Mouse (Mus musculus): Measurements from ENCODE around the gene Ehd1.
"Not testable (repeated sequence)": the region's sequence is repeated elsewhere in the genome, so short reads cannot be mapped to it uniquely, and the experiment has no call there.

Ehd1 gene

GRCm38 (mm10) chr19:6304787-6305516 is 28.4 kb downstream of the Ehd1 start:
- peak; percentile 89 to 94 for DNase-seq

GRCm38 (mm10) chr19:6305517-6306115 is 29.1 kb downstream of the Ehd1 start:
- DNase-seq = no peak

GRCm38 (mm10) chr19:6306137-6306551 is 29.6 kb downstream of the Ehd1 start, which contains the start of gene Cdc42bpg:
Gene Cdc42bpg (plus strand): TSS chr19:6306456.
- DNase-seq = peak; percentile 96 to 98

GRCm38 (mm10) chr19:6306586-6306985 is 30.1 kb downstream of the Ehd1 start:
- peak; percentile 80 to 94 for DNase-seq

GRCm38 (mm10) chr19:6307733-6308531 is 31.4 kb downstream of the Ehd1 start:
- no peak for DNase-seq

GRCm38 (mm10) chr19:6310181-6310580 is 33.7 kb downstream of the Ehd1 start:
- DNase-seq = no peak

GRCm38 (mm10) chr19:6311783-6312182 is 35.3 kb downstream of the Ehd1 start:
- DNase-seq = not testable (repeated sequence)

GRCm38 (mm10) chr19:6313796-6314195 is 37.3 kb downstream of the Ehd1 start:
- DNase-seq = no peak

- no peak for DNase-seq
Measured at GRCm38 (mm10) chr19:6314513-6314912, 38.0 kb downstream of the Ehd1 start.

- DNase-seq = no peak
Measured at GRCm38 (mm10) chr19:6315573-6315972, 39.0 kb downstream of the Ehd1 start.

- no peak for DNase-seq
Measured at GRCm38 (mm10) chr19:6318145-6318544, 41.6 kb downstream of the Ehd1 start.

GRCm38 (mm10) chr19:6321358-6321757 is 44.8 kb downstream of the Ehd1 start:
- no peak for DNase-seq

GRCm38 (mm10) chr19:6321786-6322621 is 45.5 kb downstream of the Ehd1 start:
- DNase-seq = no peak

GRCm38 (mm10) chr19:6324751-6325150 is 48.2 kb downstream of the Ehd1 start:
- no peak for DNase-seq

GRCm38 (mm10) chr19:6331178-6331577 is 54.7 kb downstream of the Ehd1 start:
- DNase-seq = no peak

- DNase-seq = peak; percentile 49 to 71
Measured at GRCm38 (mm10) chr19:6331719-6332516, 55.4 kb downstream of the Ehd1 start.

GRCm38 (mm10) chr19:6333761-6334595 is 57.5 kb downstream of the Ehd1 start:
- no peak for DNase-seq

GRCm38 (mm10) chr19:6334673-6335457 is 58.3 kb downstream of the Ehd1 start, which contains the start of gene Men1:
Gene Men1 (plus strand): TSS chr19:6334979.
- DNase-seq = peak; percentile 95 to 98

- peak in 1 of 2 experiments; percentile 56 for DNase-seq
Measured at GRCm38 (mm10) chr19:6335458-6335827, 58.9 kb downstream of the Ehd1 start.

GRCm38 (mm10) chr19:6336920-6337319 is 60.4 kb downstream of the Ehd1 start:
- DNase-seq = no peak
